Mouse (Mus musculus) fat pad, adult 2 months (tissue): ENCODE measurements at regions not wholly inside any gene's neighbourhood (a gene's known extent, or its start where the extent isn't known, plus 50 kb on each side); places are given as distances from the start of the nearest gene placed in this dataset.

Experiments
- DNase-seq: peaks from one replicate; pipeline ENCODE4 v3.0.0-alpha.2; 2011; ENCODE audit warnings: low read depth, low spot score; ENCODE audit errors: extremely low read depth

GRCm38 (mm10) chr2:11416122-11416521 is 137.8 kb downstream of the Pfkfb3 start:
- DNase-seq: no peak

- no peak for DNase-seq
These were observed 141.4 kb downstream of the Pfkfb3 start for GRCm38 (mm10) chr2:11412521-11412920.

DNA sequence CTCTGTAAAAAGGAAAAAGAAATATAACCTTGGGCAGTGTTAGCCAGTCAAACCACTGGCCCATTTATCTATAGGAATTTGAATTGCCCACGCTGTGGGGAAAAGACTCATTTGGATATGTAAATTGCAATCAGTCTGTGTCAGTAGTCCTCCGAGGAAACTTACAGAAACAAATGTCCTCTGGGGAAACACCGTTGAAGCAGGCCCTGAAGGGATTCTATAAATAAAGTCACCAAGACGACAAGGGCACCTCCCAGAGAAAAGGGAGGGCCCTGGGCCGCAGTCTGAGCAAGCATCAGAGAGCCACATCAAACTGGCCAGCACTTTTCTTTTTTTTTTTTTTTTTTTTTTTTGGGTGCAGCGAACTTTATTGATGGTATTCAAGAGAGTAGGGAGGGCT is 145.4 kb downstream of the Pfkfb3 start:
- DNase-seq: no peak

- no peak for DNase-seq
These were observed 147.7 kb downstream of the Pfkfb3 start for GRCm38 (mm10) chr2:11406103-11406615.

- DNase-seq: peak; percentile 4
These were observed 151.5 kb downstream of the Pfkfb3 start for GRCm38 (mm10) chr2:11402218-11402848.

GRCm38 (mm10) chr2:11399411-11399810 is 154.5 kb downstream of the Pfkfb3 start:
- no peak for DNase-seq

- DNase-seq: no peak
These were observed 154.9 kb downstream of the Pfkfb3 start for GRCm38 (mm10) chr2:11398949-11399348.

- DNase-seq: no peak
These were observed 155.5 kb downstream of the Pfkfb3 start for GRCm38 (mm10) chr2:11398391-11398790.

DNA sequence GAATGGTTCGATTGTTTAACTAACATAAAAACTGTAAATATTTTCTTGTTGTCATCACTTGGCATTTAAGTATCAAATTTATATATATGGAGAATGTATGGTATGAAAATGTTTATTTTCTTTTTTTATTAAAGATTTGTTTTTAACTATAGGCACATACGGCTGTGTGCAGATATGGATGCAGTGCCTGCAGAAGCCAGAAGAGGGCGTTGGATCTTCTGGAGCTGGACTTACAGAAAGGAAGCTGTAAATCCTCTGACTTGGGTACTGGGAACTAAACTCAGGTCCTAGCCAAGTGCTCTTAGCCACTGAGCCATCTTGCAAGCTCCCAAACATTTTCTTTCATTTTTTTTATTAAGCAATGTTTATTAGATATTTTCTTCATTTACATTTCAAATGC is 157.0 kb downstream of the Pfkfb3 start:
- no peak for DNase-seq

- no peak for DNase-seq
These were observed 159.1 kb downstream of the Pfkfb3 start for GRCm38 (mm10) chr2:11394675-11395349.

DNA sequence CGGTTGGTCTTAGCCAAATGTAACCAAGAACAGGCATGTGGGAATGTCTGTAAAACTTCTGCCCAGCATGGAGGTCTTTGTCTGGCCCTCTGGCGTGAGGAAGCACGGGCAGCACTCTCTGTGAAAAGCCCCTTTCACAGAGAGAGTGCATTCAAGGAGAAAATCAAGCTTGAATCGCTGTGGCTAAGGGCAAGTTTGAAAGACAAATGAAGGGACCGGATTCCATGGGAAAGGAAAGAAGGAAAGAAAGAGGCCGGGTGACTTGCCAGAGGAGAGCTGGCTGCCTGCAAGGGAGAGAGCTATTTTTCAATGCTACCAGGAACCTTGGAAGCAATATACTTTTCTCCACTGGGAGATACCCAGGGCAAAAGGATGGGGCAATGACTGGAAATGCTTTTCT is 162.2 kb downstream of the Pfkfb3 start:
- no peak for DNase-seq

- no peak for DNase-seq
These were observed 163.1 kb downstream of the Pfkfb3 start for GRCm38 (mm10) chr2:11390667-11391334.

- no peak for DNase-seq
These were observed 166.3 kb downstream of the Pfkfb3 start for GRCm38 (mm10) chr2:11387623-11388022.

- DNase-seq: no peak
These were observed 170.1 kb downstream of the Pfkfb3 start for GRCm38 (mm10) chr2:11383815-11384214.

GRCm38 (mm10) chr2:11377213-11377612 is 176.7 kb downstream of the Pfkfb3 start:
- DNase-seq: no peak

DNA sequence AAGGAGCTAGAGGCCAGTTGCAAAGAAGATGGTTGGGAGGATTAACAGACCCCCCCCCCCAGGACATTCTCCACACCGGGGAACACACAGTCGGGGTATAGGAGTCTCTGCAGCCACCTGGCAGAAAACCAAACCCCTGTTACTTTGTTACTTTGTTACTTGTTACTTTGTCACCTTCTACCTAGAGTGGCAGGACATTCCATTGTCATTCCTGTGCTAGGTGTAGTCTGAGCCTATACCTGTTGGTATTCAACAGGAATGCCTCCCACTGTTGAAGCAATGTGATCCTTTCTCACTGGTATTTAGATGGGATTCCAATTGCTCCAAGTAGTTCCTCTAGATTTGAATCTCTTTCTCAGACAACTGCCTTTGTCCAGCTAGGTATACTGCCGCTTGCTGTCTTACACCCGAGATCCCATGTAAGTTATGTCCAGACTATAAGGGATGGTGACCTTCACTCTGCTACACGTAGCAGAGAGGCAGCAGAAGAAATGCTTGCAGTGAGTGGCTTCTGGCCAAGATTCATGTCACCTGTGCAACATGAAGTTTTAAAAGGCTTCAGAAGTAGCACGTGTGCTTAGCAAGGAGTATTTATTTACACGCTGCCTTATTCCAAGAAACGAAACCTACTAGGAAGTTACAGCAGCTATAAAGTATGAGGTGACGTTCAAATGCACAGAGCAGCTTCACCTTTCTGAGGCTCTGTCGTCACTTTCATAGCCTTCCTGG is 178.0 kb downstream of the Pfkfb3 start:
- DNase-seq: no peak

GRCm38 (mm10) chr2:11375092-11375491 is 178.8 kb downstream of the Pfkfb3 start:
- DNase-seq: no peak

- no peak for DNase-seq
These were observed 183.6 kb downstream of the Pfkfb3 start for GRCm38 (mm10) chr2:11370273-11370672.

DNA sequence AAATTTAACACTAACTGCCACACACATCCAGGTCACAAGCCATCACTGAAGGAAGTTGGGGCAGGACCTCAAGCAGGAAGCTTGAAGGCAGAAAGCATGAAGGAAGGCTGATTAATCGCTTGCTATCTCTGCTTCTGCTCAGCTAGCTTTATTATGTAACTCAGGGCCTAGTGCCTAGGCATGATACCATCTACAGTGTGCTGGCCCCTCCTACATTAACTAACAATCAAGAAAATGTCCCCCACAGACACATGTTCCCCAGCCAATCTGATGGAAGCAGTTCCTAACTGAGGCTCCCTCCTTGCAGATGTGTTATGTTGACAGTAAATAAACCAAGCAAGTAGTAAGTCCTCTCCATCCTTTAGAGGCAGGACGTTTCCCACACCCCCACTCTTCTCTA is 186.6 kb downstream of the Pfkfb3 start:
- DNase-seq: no peak

- DNase-seq: no peak
These were observed 188.1 kb downstream of the Pfkfb3 start for GRCm38 (mm10) chr2:11365815-11366214.

DNA sequence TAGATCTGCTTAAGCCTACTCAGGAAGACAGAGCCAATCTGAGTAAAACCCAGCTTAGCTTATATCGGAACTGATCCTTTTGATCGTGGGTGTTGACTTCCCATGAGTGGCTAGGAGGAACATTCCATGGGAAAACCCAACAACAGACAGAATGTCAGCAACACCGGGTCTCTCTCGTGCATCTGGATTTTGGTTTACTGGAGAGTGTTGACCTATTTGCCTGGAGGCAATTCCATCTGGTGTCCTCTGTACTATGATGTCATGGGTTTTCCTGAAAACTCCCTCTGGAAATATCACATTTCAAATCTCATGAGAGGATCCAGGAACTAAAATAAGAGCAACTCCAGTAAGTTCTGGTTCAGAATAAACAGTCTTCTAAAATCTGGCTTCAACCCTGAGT is 188.5 kb downstream of the Pfkfb3 start:
- DNase-seq: no peak
